Comparison of ENCODE assay signal across 27 mouse cellular contexts in the genomic region with DNA sequence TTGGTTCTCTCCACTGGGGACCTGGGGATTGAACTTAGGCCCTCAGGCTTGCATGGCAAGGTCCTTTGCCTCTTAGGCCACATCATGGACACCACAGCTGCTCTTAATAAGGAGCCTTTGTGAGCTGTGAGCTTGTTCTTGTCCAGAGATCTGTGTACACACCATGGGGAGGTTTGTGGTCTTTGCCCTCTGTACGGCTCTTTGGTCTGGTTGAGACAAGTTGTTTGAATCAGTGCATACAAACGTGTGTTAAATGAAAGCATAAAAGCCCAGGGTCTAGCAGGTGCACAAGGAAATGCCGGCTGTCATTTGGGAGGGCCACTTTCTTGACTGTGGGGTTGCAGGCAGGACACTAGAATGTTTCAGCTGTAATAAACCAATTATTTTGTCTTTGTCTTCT.
A peak's percentile ranks its signal among the peaks of the same experiment; 100 is the strongest.
DNase-seq lines count a peak whose midpoint lies in the region; ATAC-seq lines count a peak whose summit lies in the region.
"Had no signal": no experiment of that assay in that cellular context is flagged by ENCODE, and none has a peak within 500 bp of the region (broad histone marks: within the 10 kb centered on the region; RNA-seq: fewer than 3 reads in every experiment).

No protein-coding gene starts in this region.

- H3K79me2 ChIP-seq in macrophage (ENCODE audit: inconsistent target), result peaks cover 83% of the 10 kb centered on the region

- DNase-seq in kidney, adult 9 months, result peak; percentile 20
- DNase-seq in kidney, postnatal 4 days, result no peak
- peak; percentile 49 for DNase-seq in yolk sac, embryonic 10.5 days (ENCODE audit: low spot score)
- no peak for DNase-seq in hindbrain, embryonic 14.5 days (ENCODE audit: low spot score)
- no peak for DNase-seq in embryo, embryonic 11 days
- DNase-seq: adrenal gland, adult 8-10 months; adrenal gland, postnatal 36 days; B cell, adult 2 months; cerebellum, adult 11 months; cerebellum, adult 2 months; cerebellum, postnatal 10 days; cerebellum, postnatal 36 days; gastrocnemius, postnatal 10 days; gastrocnemius, postnatal 36 days; heart, adult 2 months; heart, postnatal 14 days; heart, postnatal 4 days had no signal

- H3K4me1 ChIP-seq in intestine, embryonic 15.5 days (replicated peaks), result peaks cover 7% of the 10 kb centered on the region
- H3K4me1 ChIP-seq in hindbrain, embryonic 14.5 days (replicated peaks; ENCODE audit: control insufficient read depth, insufficient read depth, low read length), result 0 out of 2 replicates have a peak, but pooled peaks cover 3% of the 10 kb centered on the region
- H3K4me1 ChIP-seq: forebrain, embryonic 10.5 days; forebrain, embryonic 13.5 days had no signal

- WGBS in intestine, embryonic 15.5 days, result 55% methylated on average over 3 of the region's 3 CpGs
- WGBS in macrophage (ENCODE audit: missing documents), result 90% methylated on average over 3 of the region's 3 CpGs
- 78% methylated on average over 3 of the region's 3 CpGs for WGBS in hindbrain, embryonic 14.5 days

- H3K36me3 ChIP-seq in intestine, embryonic 15.5 days, result no peaks in the 10 kb centered on the region
- no peaks in the 10 kb centered on the region; the same call in 1 of the 2 replicates for H3K36me3 ChIP-seq in macrophage (ENCODE audit: inconsistent target)
- H3K36me3 ChIP-seq in hindbrain, embryonic 14.5 days (replicated peaks; ENCODE audit: control insufficient read depth, insufficient read depth), result no peaks in the 10 kb centered on the region
- H3K36me3 ChIP-seq: G1E; heart, embryonic 10.5 days; heart, embryonic 13.5 days had no signal

- no peak overlapping the region for H3K4me2 ChIP-seq in intestine, embryonic 15.5 days (replicated peaks)
- no peak overlapping the region for H3K4me2 ChIP-seq in hindbrain, embryonic 14.5 days (replicated peaks)
- H3K4me2 ChIP-seq: forebrain, embryonic 13.5 days; heart, embryonic 13.5 days had no signal

- H3K27me3 ChIP-seq in intestine, embryonic 15.5 days (replicated peaks), result no peaks in the 10 kb centered on the region
- H3K27me3 ChIP-seq in hindbrain, embryonic 14.5 days (ENCODE audit: control insufficient read depth, insufficient read depth, low read length), result no peaks in the 10 kb centered on the region
- H3K27me3 ChIP-seq: CH12.LX; forebrain, embryonic 13.5 days; heart, embryonic 13.5 days had no signal

- no peak overlapping the region for H3K9ac ChIP-seq in intestine, embryonic 15.5 days
- H3K9ac ChIP-seq in hindbrain, embryonic 14.5 days, result no peak overlapping the region
- H3K9ac ChIP-seq: forebrain, embryonic 13.5 days; heart, embryonic 13.5 days had no signal

- peak; percentile 71 for ATAC-seq in intestine, embryonic 15.5 days
- no peak for ATAC-seq in hindbrain, embryonic 14.5 days (ENCODE audit: low FRiP score)
- ATAC-seq: forebrain, embryonic 13.5 days; forebrain, embryonic 16.5 days; hindbrain, embryonic 16.5 days had no signal

- peak overlapping the region; percentile 32; the same call in 1 of the 2 replicates for H3K27ac ChIP-seq in intestine, embryonic 15.5 days
- peak overlapping the region; percentile 84 for H3K27ac ChIP-seq in macrophage
- H3K27ac ChIP-seq in hindbrain, embryonic 14.5 days, result no peak overlapping the region
- H3K27ac ChIP-seq: forebrain, embryonic 10.5 days; forebrain, embryonic 13.5 days; heart, adult 2 months; heart, embryonic 10.5 days; heart, embryonic 13.5 days had no signal

- no peaks in the 10 kb centered on the region for H3K9me3 ChIP-seq in intestine, embryonic 15.5 days
- H3K9me3 ChIP-seq in hindbrain, embryonic 14.5 days (ENCODE audit: control insufficient read depth, low read length), result no peaks in the 10 kb centered on the region
- H3K9me3 ChIP-seq: forebrain, embryonic 10.5 days; forebrain, embryonic 13.5 days; heart, embryonic 10.5 days; heart, embryonic 13.5 days had no signal

- H3K4me3 ChIP-seq in intestine, embryonic 15.5 days (replicated peaks), result no peak overlapping the region
- H3K4me3 ChIP-seq in macrophage (ENCODE audit: inconsistent target), result no peak overlapping the region
- no peak overlapping the region for H3K4me3 ChIP-seq in hindbrain, embryonic 14.5 days (replicated peaks; ENCODE audit: low read length)
- H3K4me3 ChIP-seq: forebrain, embryonic 10.5 days; forebrain, embryonic 13.5 days; heart, adult 2 months; heart, embryonic 10.5 days; heart, embryonic 13.5 days had no signal

Comparison
In these comparisons a context has a peak if more than half of its experiments do, and no peak if none do; other contexts are left out.
1. DNase-seq: peak in kidney, adult 9 months (single experiment) and yolk sac, embryonic 10.5 days (single experiment); none in kidney, postnatal 4 days (0 of 2), hindbrain, embryonic 14.5 days (single experiment) and embryo, embryonic 11 days (single experiment).